Comparison of ENCODE assay signal across 8 mouse cellular contexts in genomic region chr4:120589815-120590422, GRCm38 (mm10). TPM values are rescaled to one million over a fixed set of nuclear protein-coding genes. Genes with fewer than 3 reads are reported as not detected.
DNase-seq lines count a peak whose midpoint lies in the region; ATAC-seq and TF ChIP-seq lines count a peak whose summit lies in the region.

No protein-coding gene starts in this region.

- intact Hi-C loops in heart, postnatal 25 days (cut with DNase I): loop anchor here (1.0 to 5.0 kb wide), 4 partner anchors 77 to 297 kb away; partner anchors contain the start of gene Cited4
- intact Hi-C loops in gastrocnemius, postnatal 14 days (cut with DNase I; ENCODE audit: low total_unique reads): loop anchor here (2.0 to 10.0 kb wide), 2 partner anchors 89 to 165 kb away; no protein-coding TSS in a partner anchor

- peak; percentile 86; the same call in 1 of the 2 replicates for TF ChIP-seq CTCF in spleen, adult 2 months (IDR thresholded peaks at IDR 0.05; ENCODE audit: extremely low read depth, insufficient read depth, insufficient read length, insufficient replicate concordance)

- no peak overlapping the region for H3K27ac ChIP-seq in intestine, embryonic 16.5 days (ENCODE audit: low read length)
- no peak overlapping the region for H3K27ac ChIP-seq in limb, embryonic 10.5 days
- H3K27ac ChIP-seq in midbrain, embryonic 12.5 days (replicated peaks): no peak overlapping the region
- H3K27ac ChIP-seq in spleen, adult 2 months (ENCODE audit: insufficient read depth, low read length): no peak overlapping the region

- ATAC-seq in intestine, embryonic 16.5 days: peak; percentile 95
- ATAC-seq in midbrain, embryonic 12.5 days (ENCODE audit: low FRiP score, low read depth): peak; percentile 79

- no peaks in the 10 kb centered on the region for H3K9me3 ChIP-seq in intestine, embryonic 16.5 days (ENCODE audit: control insufficient read depth, low read length)
- no peaks in the 10 kb centered on the region for H3K9me3 ChIP-seq in limb, embryonic 10.5 days (replicated peaks)
- H3K9me3 ChIP-seq in midbrain, embryonic 12.5 days: no peaks in the 10 kb centered on the region

- H3K27me3 ChIP-seq in intestine, embryonic 16.5 days (replicated peaks; ENCODE audit: control insufficient read depth, insufficient read depth, low read length): no peaks in the 10 kb centered on the region
- peaks cover 30% of the 10 kb centered on the region for H3K27me3 ChIP-seq in limb, embryonic 10.5 days (ENCODE audit: low read depth, poor library complexity, severe bottlenecking)
- H3K27me3 ChIP-seq in midbrain, embryonic 12.5 days: peaks cover 26% of the 10 kb centered on the region
- H3K27me3 ChIP-seq in spleen, adult 2 months (ENCODE audit: control insufficient read depth, insufficient read depth, low read length): no peaks in the 10 kb centered on the region

- no peaks in the 10 kb centered on the region for H3K36me3 ChIP-seq in intestine, embryonic 16.5 days (ENCODE audit: control insufficient read depth, insufficient read depth, low read length)
- H3K36me3 ChIP-seq in limb, embryonic 10.5 days: no peaks in the 10 kb centered on the region
- H3K36me3 ChIP-seq in midbrain, embryonic 12.5 days: no peaks in the 10 kb centered on the region
- H3K36me3 ChIP-seq in spleen, adult 2 months (ENCODE audit: control insufficient read depth, insufficient read depth, low read length): no peaks in the 10 kb centered on the region

- DNase-seq in heart, adult 11 months: peak; percentile 93
- DNase-seq in heart, postnatal 25 days (ENCODE audit: low spot score): no peak
- peak; percentile 79 to 82 for DNase-seq in cerebellum, postnatal 14 days
- DNase-seq in gastrocnemius, postnatal 14 days: peak; percentile 37
- peak; percentile 71 for DNase-seq in limb, embryonic 10.5 days (ENCODE audit: low spot score)
- peak; percentile 45 to 56 for DNase-seq in spleen, adult 2 months (ENCODE audit: low read depth in 1 of 2, low spot score in 2 of 2)

- TF ChIP-seq POLR2A in spleen, adult 2 months (IDR thresholded peaks at IDR 0.05; ENCODE audit: low read depth, low read length): no peak

- H3K4me1 ChIP-seq in intestine, embryonic 16.5 days (ENCODE audit: control insufficient read depth, insufficient read depth, low read length): peaks cover 3% of the 10 kb centered on the region; the same call in 1 of the 2 replicates
- H3K4me1 ChIP-seq in limb, embryonic 10.5 days: peaks cover 5% of the 10 kb centered on the region; the same call in 1 of the 2 replicates
- peaks cover 5% of the 10 kb centered on the region; the same call in 1 of the 2 replicates for H3K4me1 ChIP-seq in midbrain, embryonic 12.5 days
- H3K4me1 ChIP-seq in spleen, adult 2 months (ENCODE audit: control insufficient read depth, insufficient read depth, insufficient read length): peaks cover 6% of the 10 kb centered on the region; the same call in 1 of the 2 replicates

- 35% methylated on average over 5 of the region's 5 CpGs for WGBS in intestine, embryonic 16.5 days
- 37% methylated on average over 5 of the region's 5 CpGs for WGBS in limb, embryonic 10.5 days
- WGBS in midbrain, embryonic 12.5 days: 33% methylated on average over 5 of the region's 5 CpGs
- WGBS in spleen, adult 2 months: 26% methylated on average over 5 of the region's 5 CpGs

- no peak overlapping the region for H3K4me2 ChIP-seq in intestine, embryonic 16.5 days (ENCODE audit: low read depth, low read length)
- no peak overlapping the region for H3K4me2 ChIP-seq in midbrain, embryonic 12.5 days (replicated peaks)

- peak overlapping the region; percentile 58; the same call in 1 of the 2 replicates for H3K9ac ChIP-seq in intestine, embryonic 16.5 days (ENCODE audit: low read depth, low read length)
- no peak overlapping the region for H3K9ac ChIP-seq in midbrain, embryonic 12.5 days (replicated peaks)

- no peak overlapping the region for H3K4me3 ChIP-seq in intestine, embryonic 16.5 days (ENCODE audit: low read length)
- H3K4me3 ChIP-seq in limb, embryonic 10.5 days: no peak overlapping the region
- no peak overlapping the region for H3K4me3 ChIP-seq in midbrain, embryonic 12.5 days
- no peak overlapping the region for H3K4me3 ChIP-seq in spleen, adult 2 months (ENCODE audit: extremely low read depth, insufficient read depth, insufficient read length)

RNA-seq across cellular contexts. Expression of gene Gm8439, which starts 1.4 kb away (rescaled TPM):
- total RNA-seq in heart, postnatal 25 days (2021): not detected
- not detected for total RNA-seq in gastrocnemius, postnatal 14 days (2021)
- not detected in 2 replicates for polyA plus RNA-seq in intestine, embryonic 16.5 days (2015; fragmentation: Nextera tagmentation; extraction: Ambion mirVana)
- not detected in 2 replicates for polyA plus RNA-seq in limb, embryonic 10.5 days (2016; fragmentation: Nextera tagmentation; extraction: Ambion mirVana)
- polyA plus RNA-seq in midbrain, embryonic 12.5 days (2016; fragmentation: Nextera tagmentation; extraction: Ambion mirVana): not detected in 2 replicates
- polyA plus RNA-seq in spleen, adult 2 months (2012; rRNA removed): not detected in 2 replicates

RNA-seq across cellular contexts. Expression of gene Ctps, which starts 19.8 kb away (rescaled TPM):
- 10 to 100 TPM; 34.0 to 34.2 TPM for total RNA-seq in heart, postnatal 25 days (2021)
- 10 to 100 TPM; 13.4 to 20.4 TPM for total RNA-seq in gastrocnemius, postnatal 14 days (2021)
- polyA plus RNA-seq in intestine, embryonic 16.5 days (2015; fragmentation: Nextera tagmentation; extraction: Ambion mirVana): 52.5 and 63.0 TPM in 2 replicates
- 135 and 158 TPM in 2 replicates for polyA plus RNA-seq in limb, embryonic 10.5 days (2016; fragmentation: Nextera tagmentation; extraction: Ambion mirVana)
- 102 and 106 TPM in 2 replicates for polyA plus RNA-seq in midbrain, embryonic 12.5 days (2016; fragmentation: Nextera tagmentation; extraction: Ambion mirVana)
- polyA plus RNA-seq in spleen, adult 2 months (2012; rRNA removed): 4.2 and 4.3 TPM in 2 replicates

RNA-seq across cellular contexts. Expression of gene Slfnl1, which starts 57.9 kb away (rescaled TPM):
- total RNA-seq in heart, postnatal 25 days (2021): not detected
- not detected for total RNA-seq in gastrocnemius, postnatal 14 days (2021)
- polyA plus RNA-seq in intestine, embryonic 16.5 days (2015; fragmentation: Nextera tagmentation; extraction: Ambion mirVana): not detected in 2 replicates
- not detected in 2 replicates for polyA plus RNA-seq in limb, embryonic 10.5 days (2016; fragmentation: Nextera tagmentation; extraction: Ambion mirVana)
- 0.10 TPM in 1 of 2 replicates, not detected in the other for polyA plus RNA-seq in midbrain, embryonic 12.5 days (2016; fragmentation: Nextera tagmentation; extraction: Ambion mirVana)
- polyA plus RNA-seq in spleen, adult 2 months (2012; rRNA removed): 0.07 TPM in 1 of 2 replicates, not detected in the other
